ENCODE assay signal across 9 mouse cellular contexts in the genomic region with DNA sequence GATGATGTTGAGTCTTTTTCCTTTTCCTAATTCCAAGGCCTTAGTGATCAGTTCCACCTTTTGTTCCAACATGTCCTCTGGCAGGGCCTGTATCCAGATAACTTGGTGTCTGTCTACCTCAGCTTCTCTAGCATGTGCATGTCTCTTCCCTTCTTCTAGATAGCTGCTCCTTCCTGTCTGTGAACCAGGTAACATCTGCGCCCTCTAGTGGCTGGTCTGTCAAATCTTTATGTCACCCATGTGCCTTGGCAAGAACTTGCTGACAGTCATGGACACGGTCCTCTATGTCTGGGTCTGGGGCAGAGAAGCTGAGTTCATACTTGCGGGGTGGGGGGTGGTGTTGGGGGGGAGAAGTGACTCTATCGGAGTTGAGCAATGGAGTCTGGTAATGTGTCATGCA. TPM values are rescaled to one million over a fixed set of nuclear protein-coding genes. Genes with fewer than 3 reads are reported as not detected.
DNase-seq lines count a peak whose midpoint lies in the region; ATAC-seq and TF ChIP-seq lines count a peak whose summit lies in the region.
"Had no signal": no experiment of that assay in that cellular context is flagged by ENCODE, and none has a peak within 500 bp of the region (broad histone marks: within the 10 kb centered on the region; RNA-seq: fewer than 3 reads in every experiment).

No protein-coding gene starts in this region.

- no peak for TF ChIP-seq EP300 in heart, postnatal 0 days (IDR thresholded peaks at IDR 0.05; ENCODE audit: low read depth)

- no peak overlapping the region for H3K4me2 ChIP-seq in heart, postnatal 0 days (ENCODE audit: low read depth, low read length)
- H3K4me2 ChIP-seq in heart, embryonic 11.5 days: no peak overlapping the region
- H3K4me2 ChIP-seq: embryonic facial prominence, embryonic 12.5 days had no signal

- WGBS in heart, postnatal 0 days: 33% methylated on average over 4 of the region's 4 CpGs
- 42% methylated on average over 4 of the region's 4 CpGs for WGBS in heart, embryonic 11.5 days (ENCODE audit: insufficient replicate concordance)

- no peak overlapping the region for H3K9ac ChIP-seq in heart, postnatal 0 days (replicated peaks; ENCODE audit: low read depth, low read length)
- no peak overlapping the region for H3K9ac ChIP-seq in heart, embryonic 11.5 days (ENCODE audit: low read depth, low read length)
- H3K9ac ChIP-seq: embryonic facial prominence, embryonic 12.5 days had no signal

- 0 out of 2 replicates have a peak, but pooled peaks cover 5% of the 10 kb centered on the region for H3K9me3 ChIP-seq in heart, postnatal 0 days (replicated peaks; ENCODE audit: control insufficient read depth, low read length)
- H3K9me3 ChIP-seq in heart, embryonic 11.5 days (replicated peaks; ENCODE audit: control insufficient read depth, low read length): no peaks in the 10 kb centered on the region
- H3K9me3 ChIP-seq: embryonic facial prominence, embryonic 12.5 days had no signal

- H3K4me1 ChIP-seq in heart, postnatal 0 days (ENCODE audit: control insufficient read depth, insufficient read depth): no peaks in the 10 kb centered on the region
- no peaks in the 10 kb centered on the region for H3K4me1 ChIP-seq in heart, embryonic 11.5 days (ENCODE audit: control insufficient read depth, insufficient read depth, low read length)
- H3K4me1 ChIP-seq: embryonic facial prominence, embryonic 12.5 days had no signal

- no peaks in the 10 kb centered on the region for H3K36me3 ChIP-seq in heart, postnatal 0 days (replicated peaks; ENCODE audit: control insufficient read depth, insufficient read depth, low read length)
- H3K36me3 ChIP-seq in heart, embryonic 11.5 days (ENCODE audit: control insufficient read depth, insufficient read depth, low read length): no peaks in the 10 kb centered on the region
- H3K36me3 ChIP-seq: embryonic facial prominence, embryonic 12.5 days had no signal

- peak; percentile 20 for DNase-seq in heart, postnatal 0 days (ENCODE audit: low spot score)
- DNase-seq in R1 (ENCODE audit: low read depth, low spot score): peak; percentile 87
- peak; percentile 52 for DNase-seq in cerebellum, adult 9-11 months
- DNase-seq in layer of hippocampus, postnatal 36 days: peak; percentile 12 to 40
- peak; percentile 91 for DNase-seq in naive thymus-derived CD4-positive, alpha-beta T cell, adult 2 months (ENCODE audit: low read depth)
- peak; percentile 67 for DNase-seq in telencephalon, adult 2 months (ENCODE audit: low read depth, low spot score)

- no peak overlapping the region for H3K4me3 ChIP-seq in heart, postnatal 0 days (ENCODE audit: low read depth, low read length)
- H3K4me3 ChIP-seq in heart, embryonic 11.5 days (ENCODE audit: low read depth, low read length): no peak overlapping the region
- H3K4me3 ChIP-seq: embryonic facial prominence, embryonic 12.5 days had no signal

- H3K27me3 ChIP-seq in heart, postnatal 0 days (ENCODE audit: control insufficient read depth, insufficient read depth, low read length): no peaks in the 10 kb centered on the region
- no peaks in the 10 kb centered on the region for H3K27me3 ChIP-seq in heart, embryonic 11.5 days (ENCODE audit: control insufficient read depth, insufficient read depth, low read length)
- H3K27me3 ChIP-seq: embryonic facial prominence, embryonic 12.5 days had no signal

- no peak for ATAC-seq in heart, postnatal 0 days (ENCODE audit: insufficient read depth, low read depth)
- ATAC-seq in heart, embryonic 11.5 days (replicated peaks; ENCODE audit: insufficient number of reproducible peaks, low FRiP score, low TSS enrichment): no peak
- ATAC-seq in granulocyte monocyte progenitor cell, adult 5-6 weeks (replicated peaks; ENCODE audit: poor library complexity, severe bottlenecking): peak; percentile 48; the same call in 1 of the 2 replicates

- TF ChIP-seq CTCF in heart, postnatal 0 days (IDR thresholded peaks at IDR 0.05; ENCODE audit: low read depth): peak; percentile 55

- H3K27ac ChIP-seq in heart, postnatal 0 days (ENCODE audit: low read depth): no peak overlapping the region
- no peak overlapping the region for H3K27ac ChIP-seq in heart, embryonic 11.5 days (ENCODE audit: low read depth, low read length)
- H3K27ac ChIP-seq: embryonic facial prominence, embryonic 12.5 days had no signal

RNA-seq across cellular contexts. Expression of gene Ccdc66, which starts 52.2 kb away (rescaled TPM):
- 2.2 and 7.1 TPM in 2 replicates for total RNA-seq in heart, postnatal 0 days (2014; rRNA removed; ENCODE audit: low replicate concordance)
- 4.8 and 5.6 TPM in 2 replicates for polyA plus RNA-seq in heart, postnatal 0 days (2015; fragmentation: Nextera tagmentation; extraction: Ambion mirVana)
- polyA plus RNA-seq in heart, embryonic 11.5 days (2014; fragmentation: Nextera tagmentation; extraction: Ambion mirVana): 7.8 and 9.1 TPM in 2 replicates
- 13.5 and 13.9 TPM in 2 replicates for total RNA-seq in granulocyte monocyte progenitor cell, adult 5-6 weeks (2014; fragmentation: Nextera tagmentation)
- total RNA-seq in granulocyte monocyte progenitor cell, adult 5-6 weeks (2017): 10.7 and 15.5 TPM in 2 replicates
- 10 to 100 TPM; 18.8 to 20.2 TPM for total RNA-seq in layer of hippocampus, postnatal 36 days (2021)

Comparison
In these comparisons a context has a peak if more than half of its experiments do, and no peak if none do; other contexts are left out.
1. DNase-seq: peak in every context shown above with its lines; median percentile 91 in naive thymus-derived CD4-positive, alpha-beta T cell, adult 2 months; 87 in R1; 67 in telencephalon, adult 2 months; 52 in cerebellum, adult 9-11 months; 26 in layer of hippocampus, postnatal 36 days; 20 in heart, postnatal 0 days.